Mouse (Mus musculus): ENCODE data around the gene Polg2.

DNA sequence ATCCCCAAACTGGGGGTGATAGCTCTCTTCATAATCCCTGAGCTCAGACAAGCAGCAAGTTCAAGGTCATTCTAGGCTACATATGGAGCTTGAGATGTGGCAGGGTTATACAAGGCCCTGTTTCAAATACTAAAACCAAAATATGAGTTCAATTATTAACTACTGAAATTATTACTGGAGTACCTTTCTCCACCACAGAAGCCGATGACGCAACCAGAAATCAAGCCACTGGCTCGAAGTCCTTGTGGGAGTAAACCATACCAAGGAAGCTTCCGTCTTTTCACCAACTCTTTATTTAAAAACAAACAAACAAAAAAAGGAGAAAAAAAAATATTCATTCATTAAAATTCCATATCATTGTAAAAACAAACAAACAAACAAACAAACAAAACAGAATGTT is 2.4 kb downstream of the Polg2 start:
- no peak for TF ChIP-seq CTCF (IDR thresholded peaks at IDR 0.05; ENCODE audit: insufficient read depth, low read length)
- TF ChIP-seq POLR2A (IDR thresholded peaks at IDR 0.05; ENCODE audit: borderline replicate concordance, extremely low read depth, low read depth, low read length), result no peak
